Mouse (Mus musculus): ENCODE data around the gene Ano7.
A peak's percentile ranks its signal among the peaks of the same experiment; 100 is the strongest.

Ano7 gene

GRCm38 (mm10) chr1:93373665-93374064, at the start of gene Ano7:
Ano7 (plus strand) TSS chr1:93373930.
- DNase-seq (ENCODE audit: low read depth), result no peak

- DNase-seq (ENCODE audit: low read depth), result no peak
Observed at GRCm38 (mm10) chr1:93323973-93324372, 49.8 kb upstream of the Ano7 start.

GRCm38 (mm10) chr1:93326446-93326845, 47.3 kb upstream of the Ano7 start:
- DNase-seq (ENCODE audit: low read depth), result no peak

- no peak for DNase-seq (ENCODE audit: low read depth)
Observed at GRCm38 (mm10) chr1:93334621-93335020, 39.1 kb upstream of the Ano7 start.

- DNase-seq (ENCODE audit: low read depth), result peak; percentile 95
Observed at GRCm38 (mm10) chr1:93342648-93343503, 30.9 kb upstream of the Ano7 start, which contains the start of the genes Ppp1r7 and Pask. Ppp1r7 (plus strand) TSS chr1:93342854. Pask (minus strand) TSS chr1:93343482.

GRCm38 (mm10) chr1:93343504-93344047, 30.2 kb upstream of the Ano7 start:
- peak; percentile 95 for DNase-seq (ENCODE audit: low read depth)

GRCm38 (mm10) chr1:93347176-93347575, 26.6 kb upstream of the Ano7 start:
- no peak for DNase-seq (ENCODE audit: low read depth)

GRCm38 (mm10) chr1:93349701-93350100, 24.0 kb upstream of the Ano7 start:
- no peak for DNase-seq (ENCODE audit: low read depth)

- no peak for DNase-seq (ENCODE audit: low read depth)
Observed at GRCm38 (mm10) chr1:93352724-93353123, 21.0 kb upstream of the Ano7 start.

- DNase-seq (ENCODE audit: low read depth), result no peak
Observed at GRCm38 (mm10) chr1:93362661-93363060, 11.1 kb upstream of the Ano7 start.

GRCm38 (mm10) chr1:93365641-93366040, 8.1 kb upstream of the Ano7 start:
- DNase-seq (ENCODE audit: low read depth), result no peak

GRCm38 (mm10) chr1:93377307-93377706, 3.6 kb downstream of the Ano7 start:
- DNase-seq (ENCODE audit: low read depth), result no peak

GRCm38 (mm10) chr1:93379117-93379516, 5.4 kb downstream of the Ano7 start:
- DNase-seq (ENCODE audit: low read depth), result no peak

- DNase-seq (ENCODE audit: low read depth), result no peak
Observed at GRCm38 (mm10) chr1:93387198-93387597, 13.5 kb downstream of the Ano7 start.

- DNase-seq (ENCODE audit: low read depth), result no peak
Observed at GRCm38 (mm10) chr1:93388906-93389305, 15.2 kb downstream of the Ano7 start.

- DNase-seq (ENCODE audit: low read depth), result peak; percentile 21
Observed at GRCm38 (mm10) chr1:93401191-93402052, 27.7 kb downstream of the Ano7 start.

- DNase-seq (ENCODE audit: low read depth), result no peak
Observed at GRCm38 (mm10) chr1:93403403-93403802, 29.7 kb downstream of the Ano7 start.

GRCm38 (mm10) chr1:93432087-93432486, 58.4 kb downstream of the Ano7 start:
- no peak for DNase-seq (ENCODE audit: low read depth)

- DNase-seq (ENCODE audit: low read depth), result no peak
Observed at GRCm38 (mm10) chr1:93439321-93439720, 65.6 kb downstream of the Ano7 start.

GRCm38 (mm10) chr1:93444405-93445110, 70.8 kb downstream of the Ano7 start:
- peak; percentile 61 for DNase-seq (ENCODE audit: low read depth)

- DNase-seq (ENCODE audit: low read depth), result peak; percentile 68
Observed at GRCm38 (mm10) chr1:93445111-93445821, 71.5 kb downstream of the Ano7 start.
